Mouse (Mus musculus) megakaryocyte, embryonic 14.5 days (primary cell): Measurements from ENCODE around the gene Pnldc1.

Source experiments
- FLI1 ChIP-seq: IDR thresholded peaks from 2 replicates; pipeline ENCODE4 v1.6.1; 2012; ENCODE audit warnings: low read length, inconsistent platforms, mixed read lengths
- GATA1 ChIP-seq: IDR thresholded peaks from 3 replicates; pipeline ENCODE4 v1.6.1; 2012; ENCODE audit warnings: mixed read lengths, low read length, inconsistent platforms, borderline replicate concordance

GRCm38 (mm10) chr17:12868640-12869039, 41.4 kb downstream of the Pnldc1 start:
- TF ChIP-seq GATA1: no peak
- TF ChIP-seq FLI1: no peak
